Mouse (Mus musculus) myocyte (in vitro differentiated cells): ENCODE results near the gene Vps4b. TPM values are rescaled to one million over a fixed set of nuclear protein-coding genes. Genes with fewer than 3 reads are reported as not detected.

Experiments used
- H3K27me3 ChIP-seq: one replicate; pipeline ENCODE4 v1.6.1; 2011; ENCODE audit not compliant: control insufficient read depth, insufficient read depth, insufficient read length
- H3K36me3 ChIP-seq: one replicate; pipeline ENCODE4 v1.6.1; 2011; ENCODE audit not compliant: control insufficient read depth, insufficient read depth
- H3K4me2 ChIP-seq: one replicate; pipeline ENCODE4 v1.6.1; 2011; ENCODE audit warnings: low read depth, control low read depth
- H3K4me3 ChIP-seq: one replicate; pipeline ENCODE4 v1.5.1; 2011; ENCODE audit warnings: mild to moderate bottlenecking, control low read depth, moderate library complexity
- H3K79me2 ChIP-seq: one replicate; pipeline ENCODE4 v1.6.1; 2011; ENCODE audit not compliant: control insufficient read depth, insufficient read depth
- H3ac ChIP-seq: one replicate; pipeline ENCODE4 v1.6.1; 2011; ENCODE audit not compliant: control insufficient read depth, insufficient read length
- CEBPB ChIP-seq: IDR thresholded peaks from 2 replicates; pipeline ENCODE4 v1.6.1; 2011; ENCODE audit warnings: mild to moderate bottlenecking, moderate library complexity; ENCODE audit not compliant: poor library complexity, insufficient read depth, severe bottlenecking
- E2F4 ChIP-seq: IDR thresholded peaks from one replicate; pipeline ENCODE4 v1.6.1; 2011; ENCODE audit warnings: mild to moderate bottlenecking, control low read depth, moderate library complexity; ENCODE audit not compliant: insufficient read depth
- MAX ChIP-seq: IDR thresholded peaks from one replicate; pipeline ENCODE4 v1.6.1; 2011; ENCODE audit warnings: low read depth, mild to moderate bottlenecking, control low read depth
- MYOD1 ChIP-seq, 3 experiments: IDR thresholded peaks; one replicate each; pipeline ENCODE4 v1.6.1; 2011; ENCODE audit warnings: control low read depth in 2 of 3, low read depth in 2 of 3, mild to moderate bottlenecking in 2 of 3, moderate library complexity in 1 of 3; ENCODE audit not compliant: insufficient read length in 2 of 3, control insufficient read depth in 1 of 3
- MYOG ChIP-seq, 3 experiments: IDR thresholded peaks; one replicate each; pipeline ENCODE4 v1.6.1; 2011; ENCODE audit warnings: control low read depth in 2 of 3, low read depth in 2 of 3, mild to moderate bottlenecking in 2 of 3; ENCODE audit not compliant: insufficient read length in 2 of 3, control insufficient read depth in 1 of 3, insufficient read depth in 1 of 3
- POLR2A ChIP-seq: IDR thresholded peaks from one replicate; pipeline ENCODE4 v1.6.1; 2011; ENCODE audit warnings: low read depth, mild to moderate bottlenecking, control low read depth, moderate library complexity; ENCODE audit not compliant: insufficient read length
- POLR2AphosphoS2 ChIP-seq: IDR thresholded peaks from one replicate; pipeline ENCODE4 v1.6.1; 2011; ENCODE audit warnings: low read depth, control low read depth; ENCODE audit not compliant: insufficient read length
- REST ChIP-seq: IDR thresholded peaks from one replicate; pipeline ENCODE4 v1.6.1; 2011; ENCODE audit warnings: mild to moderate bottlenecking, control low read depth, moderate library complexity; ENCODE audit not compliant: insufficient read depth, insufficient read length
- SRF ChIP-seq: IDR thresholded peaks from one replicate; pipeline ENCODE4 v1.6.1; 2011; ENCODE audit warnings: low read depth; ENCODE audit not compliant: control insufficient read depth, insufficient read length
- TCF12 ChIP-seq: IDR thresholded peaks from one replicate; pipeline ENCODE4 v1.6.1; 2011; ENCODE audit warnings: mild to moderate bottlenecking, control low read depth; ENCODE audit not compliant: poor library complexity, insufficient read depth, severe bottlenecking
- TCF3 ChIP-seq: IDR thresholded peaks from one replicate; pipeline ENCODE4 v1.6.1; 2011; ENCODE audit warnings: low read depth, control low read depth; ENCODE audit not compliant: insufficient read length
- USF1 ChIP-seq: IDR thresholded peaks from one replicate; pipeline ENCODE4 v1.6.1; 2011; ENCODE audit warnings: low read depth, mild to moderate bottlenecking, control low read depth, moderate library complexity
- polyA plus RNA-seq: library from polyadenylated mRNA; unstranded; fragments of >200 nt; fragmentation: generic; extraction: Trizol; gene quantifications from one replicate; pipeline ENCODE4 v1.2.1, GENCODE M21; 2012; ENCODE audit warnings: missing spikeins

The Vps4b gene
- polyA plus RNA-seq, 1 experiment, result 17.7 TPM

- H3K4me2 ChIP-seq, result no peak overlapping the region
- H3K27me3 ChIP-seq, result peaks cover 4% of the 10 kb centered on the region
- H3K79me2 ChIP-seq, result no peaks in the 10 kb centered on the region
- H3ac ChIP-seq, result no peak overlapping the region
- no peaks in the 10 kb centered on the region for H3K36me3 ChIP-seq
- H3K4me3 ChIP-seq, result no peak overlapping the region
- no peak for TF ChIP-seq POLR2A
- TF ChIP-seq MYOG (IDR thresholded peaks at IDR 0.05; ENCODE audit: control insufficient read depth in 1 of 3, insufficient read depth in 1 of 3, insufficient read length in 2 of 3, low read depth in 2 of 3), result no peak
- TF ChIP-seq MYOD1 (IDR thresholded peaks at IDR 0.05; ENCODE audit: control insufficient read depth in 1 of 3, insufficient read length in 2 of 3, low read depth in 2 of 3), result no peak
- TF ChIP-seq TCF12, result no peak
- TF ChIP-seq USF1, result no peak
- no peak for TF ChIP-seq TCF3
- no peak for TF ChIP-seq CEBPB
- no peak for TF ChIP-seq E2F4
- no peak for TF ChIP-seq POLR2AphosphoS2
- TF ChIP-seq SRF, result no peak
- no peak for TF ChIP-seq MAX
- no peak for TF ChIP-seq REST
Measured at GRCm38 (mm10) chr1:106815265-106815664, 18.7 kb upstream of the Vps4b start.

GRCm38 (mm10) chr1:106814864-106815263, 18.3 kb upstream of the Vps4b start:
- H3K4me3 ChIP-seq, result no peak overlapping the region
- H3ac ChIP-seq, result no peak overlapping the region
- H3K4me2 ChIP-seq, result no peak overlapping the region
- no peaks in the 10 kb centered on the region for H3K79me2 ChIP-seq
- H3K36me3 ChIP-seq, result no peaks in the 10 kb centered on the region
- TF ChIP-seq REST, result no peak
- no peak for TF ChIP-seq USF1
- H3K27me3 ChIP-seq, result peaks cover 4% of the 10 kb centered on the region

DNA sequence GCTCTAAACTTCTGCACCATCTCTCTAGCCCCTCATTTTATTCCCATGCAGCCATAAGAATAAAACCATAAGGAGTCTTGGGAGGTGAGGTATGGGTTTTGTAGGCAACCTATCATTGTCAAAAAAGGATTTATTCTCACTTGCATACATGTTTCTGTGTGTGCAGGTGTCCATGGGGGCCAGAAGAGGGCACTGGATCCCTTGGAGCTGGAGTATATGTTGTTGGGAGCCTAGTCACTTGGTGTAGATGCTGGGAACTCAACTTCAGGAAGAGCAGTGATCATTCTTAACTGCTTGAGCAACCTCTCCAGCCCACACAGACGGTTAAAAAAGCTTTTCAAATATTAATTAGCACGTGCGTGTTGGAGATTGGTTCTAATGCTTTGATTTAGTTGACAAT, 3.4 kb upstream of the Vps4b start:
- H3K36me3 ChIP-seq, result no peaks in the 10 kb centered on the region
- H3ac ChIP-seq, result no peak overlapping the region
- no peak overlapping the region for H3K4me2 ChIP-seq
- no peak for TF ChIP-seq USF1
- no peak for TF ChIP-seq REST
- no peak for TF ChIP-seq MYOG (IDR thresholded peaks at IDR 0.05; ENCODE audit: control insufficient read depth in 1 of 3, insufficient read depth in 1 of 3, insufficient read length in 2 of 3, low read depth in 2 of 3)
- H3K79me2 ChIP-seq, result peaks cover 14% of the 10 kb centered on the region
- H3K27me3 ChIP-seq, result no peaks in the 10 kb centered on the region
- H3K4me3 ChIP-seq, result no peak overlapping the region

DNA sequence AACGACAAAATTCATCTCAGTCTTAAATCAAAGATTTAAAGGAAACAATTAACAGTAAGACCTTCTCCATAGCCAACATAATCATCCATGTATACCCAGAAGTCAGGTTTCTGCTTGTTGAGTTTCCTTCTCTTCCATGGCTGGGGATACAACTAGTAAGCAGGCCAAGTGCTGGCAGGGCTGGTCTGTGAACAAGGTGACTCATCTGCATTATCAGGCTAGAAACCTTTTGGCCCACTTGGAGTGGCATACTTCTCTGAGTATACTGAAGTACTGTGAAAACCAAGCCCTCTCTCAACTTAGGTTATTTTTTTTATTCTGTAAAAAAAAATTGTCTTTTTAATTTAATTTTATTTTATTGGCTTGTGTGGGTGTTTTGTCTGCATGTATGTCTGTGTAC, 2.9 kb upstream of the Vps4b start:
- Histone ChIP-seq H3ac (no peak overlapping the region), H3K4me2 (no peak overlapping the region), H3K27me3 (no peaks in the 10 kb centered on the region), H3K79me2 (peaks cover 19% of the 10 kb centered on the region), H3K4me3 (no peak overlapping the region), H3K36me3 (no peaks in the 10 kb centered on the region)
- TF ChIP-seq SRF, result no peak
- TF ChIP-seq E2F4, result no peak

GRCm38 (mm10) chr1:106796987-106797779, 655 bp upstream of the Vps4b start:
- TF ChIP-seq TCF3 (no peak), USF1 (no peak), POLR2AphosphoS2 (no peak), MYOD1 (IDR thresholded peaks at IDR 0.05; ENCODE audit: control insufficient read depth in 1 of 3, insufficient read length in 2 of 3, low read depth in 2 of 3) (no peak), MYOG (IDR thresholded peaks at IDR 0.05; ENCODE audit: control insufficient read depth in 1 of 3, insufficient read depth in 1 of 3, insufficient read length in 2 of 3, low read depth in 2 of 3) (no peak), POLR2A (no peak), SRF (no peak), TCF12 (no peak), MAX (no peak), CEBPB (no peak), REST (no peak), E2F4 (no peak)
- H3K4me2 ChIP-seq, result peak overlapping the region; percentile 87
- peaks cover 41% of the 10 kb centered on the region for H3K79me2 ChIP-seq
- H3K27me3 ChIP-seq, result no peaks in the 10 kb centered on the region
- no peaks in the 10 kb centered on the region for H3K36me3 ChIP-seq
- H3ac ChIP-seq, result peak overlapping the region; percentile 90
- H3K4me3 ChIP-seq, result peak overlapping the region; percentile 78
